Mouse (Mus musculus) liver, adult 2 months (tissue): ENCODE measurements at regions not wholly inside any gene's neighbourhood (a gene's known extent, or its start where the extent isn't known, plus 50 kb on each side); places are given as distances from the start of the nearest gene placed in this dataset.
A peak's percentile ranks its signal among the peaks of the same experiment; 100 is the strongest.

Experiments used
- DNase-seq: peaks from one replicate; pipeline ENCODE4 v3.0.0-alpha.2; 2011; ENCODE audit warnings: low read depth, low spot score; ENCODE audit errors: extremely low read depth
- H3K27ac ChIP-seq: fragments of 200-500 bp; replicated peaks from 2 replicates; pipeline ENCODE4 v1.5.1; 2012; ENCODE audit warnings: low read depth, mild to moderate bottlenecking, control low read depth, inconsistent platforms, low read length; ENCODE audit not compliant: insufficient read depth
- H3K27me3 ChIP-seq: fragments of 200-500 bp; 2 replicates; pipeline ENCODE4 v1.6.1; 2012; ENCODE audit warnings: mild to moderate bottlenecking, moderate library complexity, low read length, inconsistent platforms; ENCODE audit not compliant: control insufficient read depth, insufficient read depth
- H3K36me3 ChIP-seq: fragments of 200-500 bp; 2 replicates; pipeline ENCODE4 v1.6.1; 2012; ENCODE audit warnings: low read length, inconsistent platforms; ENCODE audit not compliant: control insufficient read depth, insufficient read depth
- H3K4me1 ChIP-seq: fragments of 200-500 bp; 2 replicates; pipeline ENCODE4 v1.6.1; 2011; ENCODE audit warnings: low read length; ENCODE audit not compliant: control insufficient read depth, insufficient read depth
- H3K4me3 ChIP-seq: fragments of 200-500 bp; 2 replicates; pipeline ENCODE4 v1.5.1; 2011; ENCODE audit warnings: low read depth, mild to moderate bottlenecking, control low read depth, low read length, moderate library complexity; ENCODE audit not compliant: insufficient read depth
- H3K79me2 ChIP-seq: fragments of 200-500 bp; 2 replicates; pipeline ENCODE4 v1.6.1; 2012; ENCODE audit warnings: inconsistent platforms, mild to moderate bottlenecking, low read length, moderate library complexity; ENCODE audit not compliant: control insufficient read depth, insufficient read depth
- H3K9ac ChIP-seq: fragments of 200-500 bp; 2 replicates; pipeline ENCODE4 v1.6.1; 2012; ENCODE audit warnings: low read depth, mild to moderate bottlenecking, control low read depth, inconsistent platforms, low read length
- CTCF ChIP-seq: fragments of 200-500 bp; IDR thresholded peaks from 2 replicates; pipeline ENCODE4 v1.5.1; 2011; ENCODE audit warnings: low read depth, low read length, control low read depth
- POLR2A ChIP-seq: fragments of 200-500 bp; IDR thresholded peaks from 2 replicates; pipeline ENCODE4 v1.6.1; 2011; ENCODE audit warnings: low read length, control low read depth; ENCODE audit not compliant: insufficient read depth; ENCODE audit errors: extremely low read depth
- WGBS: fragments of 180-500 bp; shearing (Covaris S2); methylation state at CpG from one replicate; pipeline ENCODE4 v1.1.7; 2018; 5-methylcytosine and 5-hydroxymethylcytosine counted together

DNA sequence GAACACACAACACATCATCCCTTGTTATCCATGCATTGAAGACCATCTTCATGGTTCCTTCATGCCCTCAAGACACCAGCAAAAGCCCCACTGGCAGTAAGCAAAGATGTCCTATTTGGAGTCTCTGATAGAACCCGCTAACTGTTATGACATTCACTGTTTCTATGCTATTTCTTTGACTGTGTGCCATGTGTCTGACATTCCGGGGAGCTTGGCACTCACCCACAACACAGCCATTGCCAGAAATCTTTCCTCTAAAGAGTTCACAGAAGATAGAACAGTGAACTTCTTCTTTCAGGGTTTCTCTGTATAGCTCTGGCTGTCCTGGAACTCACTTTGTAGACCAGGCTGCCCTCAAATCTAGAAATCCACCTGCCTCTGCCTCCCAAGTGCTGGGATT lies 261.2 kb downstream of the Setd4 start:
- no peak for TF ChIP-seq POLR2A
- no peak for TF ChIP-seq CTCF
- Histone ChIP-seq H3K9ac (no peak overlapping the region), H3K79me2 (no peaks in the 10 kb centered on the region), H3K36me3 (no peaks in the 10 kb centered on the region), H3K4me3 (no peak overlapping the region), H3K27me3 (no peaks in the 10 kb centered on the region), H3K4me1 (peaks cover 25% of the 10 kb centered on the region), H3K27ac (no peak overlapping the region)
- WGBS = 18% methylated on average over 2 of the region's 2 CpGs
- DNase-seq = peak; percentile 66

DNA sequence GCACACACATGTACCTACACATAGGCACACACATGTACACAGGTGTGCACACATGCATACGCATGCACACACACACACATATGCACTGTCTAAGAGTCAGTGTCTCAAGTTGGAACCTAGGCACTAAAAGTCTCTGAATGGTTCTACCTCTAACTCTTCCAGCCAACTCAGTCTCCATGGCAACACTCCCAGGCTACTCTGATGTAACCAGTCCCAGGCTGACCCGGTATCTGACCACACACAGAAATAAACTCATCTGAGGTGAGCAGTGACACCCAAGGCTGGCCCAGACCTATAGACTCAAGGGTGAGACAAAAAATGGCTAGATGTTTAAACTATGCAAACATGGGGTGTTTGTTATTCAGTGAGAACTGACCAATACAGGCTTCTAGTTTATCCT lies 262.1 kb downstream of the Setd4 start:
- WGBS = 52% methylated on average over 2 of the region's 2 CpGs
- Histone ChIP-seq H3K4me3 (no peak overlapping the region), H3K27me3 (no peaks in the 10 kb centered on the region), H3K36me3 (no peaks in the 10 kb centered on the region), H3K27ac (peak overlapping the region; percentile 73), H3K4me1 (peaks cover 19% of the 10 kb centered on the region), H3K79me2 (no peaks in the 10 kb centered on the region), H3K9ac (no peak overlapping the region)
- no peak for TF ChIP-seq POLR2A
- TF ChIP-seq CTCF = no peak
- peak; percentile 90 for DNase-seq

DNA sequence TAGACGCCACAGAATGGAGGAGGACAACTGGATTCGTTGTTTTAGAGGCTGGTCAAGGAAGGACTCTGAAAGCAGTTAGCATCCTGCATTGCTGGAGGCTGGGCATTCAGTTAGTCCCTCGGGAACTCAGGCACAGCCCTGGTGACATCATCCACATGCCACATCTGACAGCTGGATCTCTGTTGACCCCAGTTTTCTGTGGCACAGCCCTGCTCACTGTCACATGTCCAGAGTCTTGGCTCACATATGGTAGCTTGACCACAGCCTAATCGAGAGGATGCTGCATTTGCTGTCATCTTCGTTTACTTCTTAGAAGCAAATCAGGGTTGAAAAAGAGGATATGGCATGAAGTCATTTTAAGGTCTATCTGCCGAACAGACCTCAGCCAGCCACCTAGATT lies 265.1 kb downstream of the Setd4 start:
- TF ChIP-seq CTCF (no peak), POLR2A (no peak)
- Histone ChIP-seq H3K36me3 (no peaks in the 10 kb centered on the region), H3K4me3 (no peak overlapping the region), H3K79me2 (no peaks in the 10 kb centered on the region), H3K27me3 (no peaks in the 10 kb centered on the region), H3K9ac (no peak overlapping the region), H3K4me1 (peaks cover 28% of the 10 kb centered on the region), H3K27ac (no peak overlapping the region)
- 78% methylated on average over 6 of the region's 6 CpGs for WGBS
- no peak for DNase-seq

DNA sequence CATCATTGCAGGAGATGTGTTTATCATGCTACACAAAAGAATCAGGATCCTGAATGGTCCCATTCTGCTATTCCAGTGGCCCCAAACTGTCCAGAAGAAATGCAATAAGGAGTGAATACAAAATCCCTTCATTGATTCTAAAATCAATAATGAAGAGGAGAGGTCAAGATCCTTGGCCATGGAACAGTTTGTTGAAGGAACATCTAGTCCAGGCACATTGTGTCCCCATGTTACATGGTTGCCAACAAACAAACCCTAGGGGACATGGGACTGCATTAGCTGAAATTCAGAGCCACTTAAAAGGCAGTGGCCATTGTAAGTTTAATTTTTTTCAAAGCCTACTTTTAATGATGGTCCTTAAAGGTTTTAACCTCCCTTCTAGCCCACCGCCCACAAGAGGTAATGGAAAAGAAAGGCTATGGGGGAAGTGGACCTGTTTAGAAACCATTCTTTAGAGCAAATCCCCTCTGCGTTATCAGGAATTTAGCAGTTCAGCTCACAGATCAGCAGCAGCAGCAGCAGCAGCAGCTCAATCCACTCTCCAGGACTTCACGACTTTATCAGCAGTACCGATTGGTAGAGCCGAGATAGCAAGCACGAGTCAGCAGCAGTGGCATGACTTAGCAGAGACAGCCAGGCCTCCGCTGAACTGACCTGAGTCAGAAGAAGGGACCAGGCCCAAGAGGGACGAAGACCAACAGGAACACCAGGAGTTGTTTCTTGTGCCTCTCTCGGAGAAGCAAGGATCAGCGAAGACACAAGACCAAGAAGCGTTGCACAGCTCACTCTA lies 268.3 kb downstream of the Setd4 start:
- Histone ChIP-seq H3K79me2 (no peaks in the 10 kb centered on the region), H3K4me3 (no peak overlapping the region), H3K36me3 (no peaks in the 10 kb centered on the region), H3K4me1 (peaks cover 14% of the 10 kb centered on the region), H3K9ac (no peak overlapping the region), H3K27me3 (no peaks in the 10 kb centered on the region), H3K27ac (no peak overlapping the region; the same call in 1 of the 2 replicates)
- DNase-seq = peak; percentile 92
- TF ChIP-seq CTCF (no peak), POLR2A (no peak)
- WGBS = 68% methylated on average over 11 of the region's 11 CpGs

DNA sequence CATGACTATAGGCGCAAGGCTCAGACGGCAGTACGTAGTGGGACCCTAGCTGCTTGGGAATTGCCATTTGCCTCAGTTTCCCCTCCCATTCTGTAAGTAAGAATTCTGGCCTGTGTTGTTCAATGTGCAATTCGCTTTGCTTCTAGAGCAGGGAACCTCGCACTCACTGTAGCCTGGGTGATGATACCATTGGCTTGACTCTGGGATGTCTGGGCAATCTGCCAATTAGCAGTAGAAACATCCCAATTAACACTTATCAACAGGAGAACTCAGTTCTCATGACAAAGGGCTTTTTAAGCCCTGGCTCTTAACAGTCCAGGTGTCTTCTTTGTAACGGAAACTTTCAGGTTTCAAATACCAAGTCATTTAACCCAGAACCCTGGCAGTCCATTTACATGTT lies 270.2 kb downstream of the Setd4 start:
- 72% methylated on average over 6 of the region's 6 CpGs for WGBS
- H3K27ac ChIP-seq = no peak overlapping the region
- H3K4me3 ChIP-seq = no peak overlapping the region
- TF ChIP-seq POLR2A (no peak), CTCF (no peak)
- H3K27me3 ChIP-seq = no peaks in the 10 kb centered on the region
- DNase-seq = peak; percentile 49
- no peak overlapping the region for H3K9ac ChIP-seq
- H3K4me1 ChIP-seq = peaks cover 14% of the 10 kb centered on the region
- no peaks in the 10 kb centered on the region for H3K79me2 ChIP-seq
- H3K36me3 ChIP-seq = no peaks in the 10 kb centered on the region

DNA sequence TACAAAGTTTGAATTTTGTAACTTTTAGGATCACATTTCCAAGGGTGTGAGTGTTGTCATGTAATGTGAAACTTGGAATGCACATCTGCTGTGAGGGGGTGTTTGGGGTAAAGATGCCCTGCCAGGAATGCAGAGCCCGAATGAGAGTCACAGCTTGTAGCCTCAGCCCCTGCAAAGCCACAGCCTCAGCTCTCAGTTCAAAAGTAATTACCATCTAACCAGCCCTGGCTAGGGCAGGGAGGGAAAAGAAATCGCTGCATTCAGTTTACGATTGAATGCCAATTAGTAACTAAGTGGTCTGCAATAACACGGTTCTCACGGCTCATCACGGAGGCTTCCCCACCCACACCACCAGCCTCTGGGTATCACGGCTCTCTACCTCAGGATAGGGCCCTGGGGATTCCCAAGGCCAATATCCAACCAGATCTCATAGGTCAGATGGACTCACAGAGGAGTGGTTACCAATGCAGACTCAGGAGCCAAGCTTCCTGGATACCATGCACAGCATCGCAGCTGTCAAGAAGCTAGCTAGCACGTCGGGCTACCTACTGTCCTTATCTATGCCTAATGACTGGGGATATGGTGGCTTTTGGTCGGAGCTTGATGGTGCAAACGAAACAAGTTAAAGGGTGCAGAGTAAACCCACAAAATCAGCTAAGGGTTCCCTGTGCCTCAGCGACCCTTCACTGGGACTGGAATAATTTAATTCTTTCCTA lies 275.0 kb downstream of the Setd4 start:
- TF ChIP-seq POLR2A = no peak
- TF ChIP-seq CTCF = no peak
- H3K27ac ChIP-seq = no peak overlapping the region
- no peak overlapping the region for H3K4me3 ChIP-seq
- no peaks in the 10 kb centered on the region for H3K27me3 ChIP-seq
- H3K4me1 ChIP-seq = peaks cover 8% of the 10 kb centered on the region
- WGBS = 61% methylated on average over 13 of the region's 13 CpGs
- H3K9ac ChIP-seq = no peak overlapping the region
- DNase-seq = peak; percentile 36
- no peaks in the 10 kb centered on the region for H3K36me3 ChIP-seq
- H3K79me2 ChIP-seq = no peaks in the 10 kb centered on the region
